Mouse (Mus musculus): ENCODE measurements around the gene Exoc5. TPM values are rescaled to one million over a fixed set of nuclear protein-coding genes. Genes with fewer than 3 reads are reported as not detected.
"Not testable (repeated sequence)": the region's sequence is repeated elsewhere in the genome, so short reads cannot be mapped to it uniquely, and the experiment has no call there.

Gene Exoc5
- total RNA-seq (2021), result 10 to 100 TPM; 19.1 to 21.4 TPM
- long read RNA-seq, experiment 1, full-length matches to known transcripts, result 28 of 33 reads
- long read RNA-seq, experiment 1, partial matches to known transcripts, result 1 of 33 reads
- long read RNA-seq, experiment 1, other reads (novel, unspliced or antisense), result 4 of 33 reads
- long read RNA-seq, experiment 2, full-length matches to known transcripts, result 27 of 34 reads
- long read RNA-seq, experiment 2, partial matches to known transcripts, result 0 of 34 reads
- long read RNA-seq, experiment 2, other reads (novel, unspliced or antisense), result 7 of 34 reads

DNA sequence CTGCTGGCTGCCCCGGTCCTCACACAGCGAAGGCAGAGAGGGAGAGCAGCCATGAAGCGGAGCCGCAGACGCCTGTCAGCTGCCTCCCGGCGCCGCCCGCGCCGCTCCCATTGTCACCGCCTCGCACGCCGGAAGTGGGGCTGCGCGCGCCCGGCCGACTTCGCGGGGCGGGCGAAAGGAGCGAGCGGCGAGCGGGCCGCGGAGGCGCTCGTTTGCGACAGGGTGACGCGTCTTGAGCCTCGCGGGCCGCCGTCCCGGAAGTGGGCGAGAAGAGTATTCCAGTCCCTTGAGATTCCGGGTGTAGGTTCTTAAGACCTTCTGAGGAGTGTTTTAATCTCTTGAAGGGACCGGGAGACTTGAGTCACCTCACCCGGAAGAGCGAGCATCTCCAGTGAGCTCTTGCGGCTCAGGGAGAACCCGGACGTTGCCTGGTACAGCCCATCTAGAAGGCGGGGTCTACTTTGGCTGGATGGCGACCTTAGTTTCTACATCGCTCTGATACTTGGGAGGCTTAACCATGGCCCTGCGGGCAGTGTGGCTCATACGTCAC is at the start of gene Exoc5:
TSS of gene Exoc5 (minus strand) at position 380 of the 550 bp plus-strand sequence.
- peak; percentile 98 for DNase-seq
- intact Hi-C loops (cut with DNase I), result loop anchor here (5.0 kb wide), 1 partner anchor 106 kb away; the partner anchor contains the start of gene Naa30
- peak within 1 kb of the TSS; percentile 91 for H3K4me3 ChIP-seq

DNA sequence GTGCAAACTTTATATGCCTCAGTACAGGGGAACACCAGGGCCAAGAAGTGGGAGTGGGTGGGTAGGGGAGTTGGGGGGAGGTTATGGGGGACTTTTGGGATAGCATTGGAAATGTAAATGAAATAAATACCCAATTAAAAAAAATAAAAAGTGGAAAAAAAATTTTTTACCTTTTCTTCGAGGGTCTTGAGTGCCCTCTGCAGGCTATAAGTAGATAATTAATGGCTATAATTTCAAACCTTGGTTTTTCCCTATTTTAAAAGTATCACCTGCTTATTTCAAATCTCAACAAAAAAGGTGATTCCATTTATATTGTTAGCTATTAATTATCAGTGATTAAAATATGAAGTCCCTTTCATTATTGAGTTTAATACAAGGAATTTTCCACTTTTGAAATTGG is 25.3 kb upstream of the Exoc5 start:
- intact Hi-C loops (cut with DNase I); H3K4me3 ChIP-seq; H3K27ac ChIP-seq; DNase-seq: not testable (repeated sequence)
- peak; percentile 37 for TF ChIP-seq CTCF (IDR thresholded peaks at IDR 0.05)

More for the DNA sequence above, at the start of gene Exoc5:
- H3K27ac ChIP-seq, result peak within 1 kb of the TSS; percentile 97
- TF ChIP-seq CTCF (IDR thresholded peaks at IDR 0.05), result no peak

DNA sequence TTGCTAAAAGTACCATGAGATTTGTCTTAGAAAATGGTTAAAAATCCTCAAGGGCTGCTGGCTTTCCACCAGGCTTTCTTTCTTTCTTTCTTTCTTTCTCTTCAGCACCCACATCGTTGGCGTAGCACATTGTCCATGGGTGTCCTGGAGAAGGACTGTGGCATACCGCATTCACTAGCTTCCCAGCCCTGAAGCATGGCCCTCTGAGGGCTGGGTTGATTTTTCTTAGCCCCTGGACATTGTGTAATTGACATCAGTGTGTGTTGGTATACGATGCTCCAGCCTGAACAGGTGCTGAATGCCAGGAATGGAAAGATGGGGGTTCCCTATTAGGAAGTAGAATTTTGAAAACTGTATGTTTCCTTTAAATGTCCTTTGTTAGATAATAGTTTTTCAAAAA is 24.8 kb upstream of the Exoc5 start:
- Histone ChIP-seq H3K4me3 (no peak overlapping the region), H3K27ac (no peak overlapping the region)
- DNase-seq, result no peak
- no peak for TF ChIP-seq CTCF (IDR thresholded peaks at IDR 0.05)
- intact Hi-C loops (cut with DNase I), result no loop called here

DNA sequence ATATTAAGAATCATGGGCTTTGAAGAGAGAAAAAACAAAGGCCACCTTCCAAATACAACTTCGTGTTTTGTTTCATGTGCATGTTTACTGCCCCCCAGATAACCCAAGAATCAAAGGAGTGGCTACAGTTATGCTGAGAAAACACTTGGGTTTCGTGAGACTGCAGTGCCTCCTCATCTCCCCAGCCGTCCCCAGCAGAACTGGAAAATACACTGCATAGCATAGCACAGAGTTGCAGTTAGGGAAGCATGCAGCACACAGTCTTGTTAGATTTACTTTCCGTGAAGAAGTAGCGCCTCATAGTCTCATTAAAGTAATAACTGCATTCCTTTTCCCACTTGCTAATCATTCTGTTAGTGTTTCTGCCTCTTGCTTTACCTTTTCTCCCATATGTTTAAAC is 23.6 kb upstream of the Exoc5 start:
- no peak for DNase-seq
- intact Hi-C loops (cut with DNase I), result no loop called here
- no peak overlapping the region for H3K4me3 ChIP-seq
- no peak for TF ChIP-seq CTCF (IDR thresholded peaks at IDR 0.05)
- no peak overlapping the region for H3K27ac ChIP-seq

DNA sequence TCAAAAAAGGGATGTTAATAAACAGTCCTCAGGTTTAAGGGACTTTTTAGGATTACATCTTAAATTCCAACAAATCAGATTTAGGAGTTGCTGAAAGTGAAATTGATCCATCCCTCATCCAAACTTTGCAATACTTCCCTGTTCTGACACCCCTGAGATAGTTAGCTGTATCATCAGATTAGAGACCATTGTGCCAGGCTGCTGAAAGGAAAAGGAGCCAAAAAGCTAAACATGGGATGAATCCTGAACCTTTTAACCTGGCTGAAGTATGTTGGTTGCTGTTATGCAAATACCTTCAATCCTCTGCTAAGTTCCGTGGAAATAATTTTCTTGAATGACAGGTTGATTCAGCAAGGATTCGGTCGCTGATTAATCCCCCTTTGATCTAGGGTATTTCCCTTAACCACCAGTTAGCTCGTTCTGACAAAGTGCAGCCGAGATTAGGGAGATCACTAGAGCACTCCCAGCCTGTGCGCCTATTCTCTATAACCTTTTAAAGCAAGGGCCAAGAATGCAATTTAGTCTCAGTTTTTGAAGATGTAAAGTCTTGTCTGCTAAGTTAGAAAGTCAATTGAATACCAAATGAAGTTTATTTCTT is 23.1 kb upstream of the Exoc5 start:
- intact Hi-C loops (cut with DNase I), result no loop called here
- TF ChIP-seq CTCF (IDR thresholded peaks at IDR 0.05), result no peak
- DNase-seq, result no peak
- Histone ChIP-seq H3K4me3 (no peak overlapping the region), H3K27ac (no peak overlapping the region)

DNA sequence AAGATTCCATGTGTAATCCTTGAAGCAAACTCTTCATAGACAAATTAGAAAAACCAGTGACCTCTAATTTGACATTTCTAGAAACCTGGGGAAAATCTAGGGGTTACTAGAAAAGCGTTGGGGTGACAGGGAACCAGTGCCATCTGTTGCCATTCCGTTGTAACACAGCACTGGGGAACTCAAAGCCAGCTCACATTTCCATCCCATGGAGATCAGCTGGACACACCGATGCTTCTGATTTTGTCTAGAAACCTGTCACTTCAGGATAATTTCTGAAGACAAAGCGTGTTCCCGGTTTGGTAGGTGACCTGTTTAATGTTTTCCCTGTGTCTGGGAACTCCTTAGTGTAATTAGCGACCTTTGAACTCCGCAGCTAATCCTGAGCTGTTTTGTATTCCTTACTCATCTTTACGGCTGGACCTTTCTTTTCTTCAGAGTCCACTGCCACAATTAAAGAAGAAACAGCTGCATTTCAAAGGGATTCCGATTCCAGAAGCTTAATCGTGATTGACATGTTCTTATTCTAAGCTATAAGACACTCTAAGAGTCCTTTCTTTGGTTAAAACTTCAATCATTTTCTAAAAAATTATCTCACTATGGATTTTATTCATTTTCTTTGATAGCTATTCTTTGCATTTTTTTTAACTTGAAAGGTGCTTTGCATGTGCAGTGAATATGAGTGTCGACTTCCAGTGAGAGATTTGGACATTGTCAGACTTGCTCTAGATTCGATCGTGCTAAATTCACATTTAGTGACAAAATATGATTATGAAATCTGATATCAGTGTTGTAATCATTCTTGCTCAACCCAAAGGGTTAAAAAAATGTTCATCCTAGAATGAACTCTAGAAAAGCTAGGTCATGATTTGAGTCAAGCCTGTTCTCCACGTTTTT is 21.9 kb upstream of the Exoc5 start:
- intact Hi-C loops (cut with DNase I), result no loop called here
- TF ChIP-seq CTCF (IDR thresholded peaks at IDR 0.05), result no peak
- no peak overlapping the region for H3K4me3 ChIP-seq
- no peak overlapping the region for H3K27ac ChIP-seq
- DNase-seq, result no peak

DNA sequence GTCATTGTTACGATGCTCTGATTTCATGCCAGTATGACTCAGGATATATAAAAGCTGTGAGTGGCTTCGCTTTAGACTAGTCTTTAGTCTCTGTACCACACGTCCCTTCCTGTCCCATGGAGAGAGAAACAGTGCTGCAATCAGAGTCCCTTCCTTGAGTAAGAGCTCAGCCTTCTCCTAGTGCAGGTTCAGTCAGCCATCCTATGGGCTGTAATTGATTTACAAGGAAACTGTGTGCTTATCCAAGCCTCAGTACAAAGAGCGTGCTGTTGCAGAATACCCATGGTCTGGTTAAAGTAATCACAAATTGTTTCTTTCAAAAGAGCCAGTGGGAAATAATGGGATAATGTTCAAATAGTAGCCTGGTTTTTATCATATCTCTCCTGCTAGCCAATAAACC is 20.1 kb upstream of the Exoc5 start:
- DNase-seq, result no peak
- intact Hi-C loops (cut with DNase I), result no loop called here
- Histone ChIP-seq H3K4me3 (no peak overlapping the region), H3K27ac (no peak overlapping the region)
- no peak for TF ChIP-seq CTCF (IDR thresholded peaks at IDR 0.05)

DNA sequence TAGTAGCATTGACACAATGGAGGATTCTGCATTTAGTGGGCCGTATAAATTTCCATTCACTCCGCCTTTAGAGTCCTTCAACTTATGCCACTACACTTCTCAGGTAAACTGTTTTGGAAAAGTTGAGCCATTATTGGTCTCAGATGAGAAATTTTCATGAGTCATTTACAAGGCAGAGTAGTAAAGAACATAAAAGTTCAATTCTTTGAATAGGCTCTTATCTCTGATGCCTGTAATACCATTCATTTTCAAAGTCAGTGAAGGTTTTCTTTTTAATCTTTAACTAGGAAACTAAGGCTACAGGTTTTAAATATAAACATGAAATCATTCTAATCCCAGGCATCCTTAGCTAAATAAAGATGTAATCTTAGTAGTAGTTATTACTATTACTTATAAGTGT is 12.4 kb upstream of the Exoc5 start:
- DNase-seq, result no peak
- no peak for TF ChIP-seq CTCF (IDR thresholded peaks at IDR 0.05)
- H3K27ac ChIP-seq, result no peak overlapping the region
- intact Hi-C loops (cut with DNase I), result loop anchor here (5.0 kb wide), 1 partner anchor 47 kb away; no protein-coding TSS in a partner anchor
- H3K4me3 ChIP-seq, result no peak overlapping the region

DNA sequence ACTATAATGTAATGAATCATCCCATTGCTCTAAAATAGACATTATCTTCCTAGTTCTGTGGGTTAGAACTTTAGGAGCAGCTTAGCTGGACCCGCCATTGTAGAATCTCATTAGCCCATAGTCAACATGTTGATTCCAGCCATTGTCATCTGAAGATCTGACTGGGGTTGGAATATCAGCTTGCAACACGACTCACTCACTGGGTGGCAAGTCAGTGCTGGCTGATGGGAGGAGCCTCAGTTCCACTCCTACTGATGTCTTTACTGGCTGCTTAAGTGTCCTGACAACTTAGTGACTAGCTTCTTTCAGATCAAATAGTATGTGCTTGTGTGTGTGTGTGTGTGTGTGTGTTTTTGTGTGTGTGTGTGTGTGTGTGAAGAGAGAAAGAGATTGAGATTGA is 7.9 kb upstream of the Exoc5 start:
- no peak overlapping the region for H3K4me3 ChIP-seq
- no peak for DNase-seq
- intact Hi-C loops (cut with DNase I), result no loop called here
- no peak for TF ChIP-seq CTCF (IDR thresholded peaks at IDR 0.05)
- H3K27ac ChIP-seq, result no peak overlapping the region

DNA sequence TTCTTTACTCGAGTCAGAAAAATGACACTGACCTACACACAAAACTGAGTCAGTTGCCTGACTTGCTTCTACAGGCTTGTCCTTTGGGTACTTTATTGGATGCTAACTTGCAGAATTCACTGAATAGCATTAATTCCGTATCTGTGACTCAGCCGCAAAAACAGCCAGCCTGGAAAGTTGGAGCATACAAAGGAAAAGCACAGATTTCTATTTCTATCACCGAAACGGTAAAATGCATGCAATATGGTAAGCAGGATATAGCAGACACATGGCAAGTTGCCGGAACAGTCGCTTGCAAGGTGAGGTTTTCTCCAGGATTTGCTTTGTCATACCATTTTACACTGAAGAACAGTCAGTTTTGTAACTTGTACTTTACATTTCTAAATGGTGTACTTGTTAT is 7.4 kb upstream of the Exoc5 start:
- intact Hi-C loops (cut with DNase I), result no loop called here
- Histone ChIP-seq H3K27ac (no peak overlapping the region), H3K4me3 (no peak overlapping the region)
- DNase-seq, result no peak
- no peak for TF ChIP-seq CTCF (IDR thresholded peaks at IDR 0.05)

DNA sequence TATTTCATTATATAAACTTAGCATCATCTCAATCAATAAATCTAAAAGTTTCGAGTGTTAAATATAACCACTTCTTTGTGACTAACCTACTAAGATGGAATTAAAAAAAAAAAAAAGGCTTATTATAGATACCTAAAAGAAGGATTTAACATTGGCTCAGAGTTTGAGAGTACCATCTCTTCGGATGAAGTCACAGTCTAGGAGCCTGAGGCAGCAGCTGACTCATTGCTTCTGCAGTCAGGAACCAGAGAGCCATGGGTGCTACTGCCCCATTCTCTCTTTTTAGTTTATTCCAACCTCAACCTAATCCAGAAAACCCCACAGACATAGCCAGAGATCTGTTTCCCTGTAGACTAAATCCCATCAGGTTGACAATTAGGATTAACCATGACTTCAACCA is 6.4 kb upstream of the Exoc5 start:
- H3K4me3 ChIP-seq, result no peak overlapping the region
- H3K27ac ChIP-seq, result no peak overlapping the region
- TF ChIP-seq CTCF (IDR thresholded peaks at IDR 0.05), result no peak
- no peak for DNase-seq
- intact Hi-C loops (cut with DNase I), result no loop called here

DNA sequence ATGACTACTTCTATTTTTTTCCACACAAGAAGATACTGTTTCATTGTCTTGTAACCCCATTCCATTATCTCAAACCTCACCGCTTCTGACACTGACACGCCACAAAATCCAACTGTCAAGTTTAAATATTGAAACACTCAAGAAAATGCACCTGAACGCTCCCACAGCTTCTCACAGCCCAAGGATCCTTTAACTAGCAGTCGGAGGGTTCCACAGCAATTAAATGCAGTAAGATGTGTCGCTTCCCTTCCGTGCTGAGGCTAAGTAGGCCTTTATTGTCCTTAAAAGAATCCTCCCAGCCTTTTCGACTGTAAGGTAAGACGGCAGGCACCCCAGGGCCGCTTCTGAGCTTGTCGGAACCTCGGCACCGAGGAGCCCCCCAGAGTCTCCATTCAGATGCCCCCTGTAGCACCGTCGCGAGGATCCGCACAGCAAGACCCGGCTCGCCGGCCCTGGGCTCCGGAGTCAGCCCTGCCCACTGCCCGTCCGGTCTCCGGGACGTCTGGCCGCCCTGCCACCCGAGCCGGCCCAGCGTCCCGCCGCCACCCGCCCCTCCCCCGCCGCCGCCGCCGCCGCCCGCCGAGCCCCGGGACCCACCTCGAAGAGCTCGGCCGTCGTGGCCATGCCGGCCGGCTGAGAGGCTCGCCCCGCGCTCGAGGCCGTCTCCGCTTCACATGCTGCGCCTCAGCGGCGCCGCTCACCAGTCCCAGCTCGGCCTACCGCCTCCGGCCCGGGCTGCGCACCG is 752 bp downstream of the Exoc5 start, which contains the start of gene Ap5m1:
TSS of gene Ap5m1 (plus strand) at position 569 of the 745 bp plus-strand sequence.
- intact Hi-C loops (cut with DNase I), result loop anchor here (5.0 kb wide), 1 partner anchor 107 kb away; the partner anchor contains the start of gene Naa30

More for the DNA sequence above, 752 bp downstream of the Exoc5 start, which contains the start of gene Ap5m1:
- peak; percentile 62 for DNase-seq
- peak within 1 kb of the TSS; percentile 97 for H3K27ac ChIP-seq
- no peak for TF ChIP-seq CTCF (IDR thresholded peaks at IDR 0.05)
- peak within 1 kb of the TSS; percentile 91 for H3K4me3 ChIP-seq
